Mouse (Mus musculus) macrophage (primary cell): Measurements from ENCODE around the gene Psen2. TPM values are rescaled to one million over a fixed set of nuclear protein-coding genes. Genes with fewer than 3 reads are reported as not detected.
A peak's percentile ranks its signal among the peaks of the same experiment; 100 is the strongest.

Source experiments
- H3K27ac ChIP-seq: fragments of 350-480 bp; formaldehyde crosslinking; 2 replicates; pipeline ENCODE4 v1.9.0; 2021
- H3K36me3 ChIP-seq: fragments of 350-480 bp; formaldehyde crosslinking; 2 replicates; pipeline ENCODE4 v1.9.0; 2021; ENCODE audit errors: inconsistent target
- H3K4me3 ChIP-seq: fragments of 350-480 bp; formaldehyde crosslinking; 2 replicates; pipeline ENCODE4 v1.9.0; 2021; ENCODE audit errors: inconsistent target
- H3K79me2 ChIP-seq: fragments of 350-480 bp; formaldehyde crosslinking; 2 replicates; pipeline ENCODE4 v1.9.0; 2021; ENCODE audit errors: inconsistent target
- WGBS: methylation state at CpG from one replicate; pipeline ENCODE4 v1.1.7; 2026; ENCODE audit warnings: inconsistent platforms; ENCODE audit not compliant: missing documents; 5-methylcytosine and 5-hydroxymethylcytosine counted together
- polyA plus RNA-seq: library from polyadenylated mRNA; stranded (reverse); fragments of 250-400 nt; gene quantifications from 3 replicates; pipeline ENCODE4 v1.2.4, GENCODE M21; 2018; ENCODE audit warnings: inconsistent platforms

Psen2 gene
- polyA plus RNA-seq, 1 experiment from 2014 or later, result 104 TPM

GRCm38 (mm10) chr1:180288872-180289468 lies 25.7 kb upstream of the Psen2 start:
- no peaks in the 10 kb centered on the region for H3K36me3 ChIP-seq
- no peak overlapping the region for H3K27ac ChIP-seq
- no peak overlapping the region for H3K4me3 ChIP-seq
- 65% methylated on average over 6 of the region's 7 CpGs for WGBS
- no peaks in the 10 kb centered on the region for H3K79me2 ChIP-seq

GRCm38 (mm10) chr1:180288227-180288626 lies 25.0 kb upstream of the Psen2 start:
- H3K27ac ChIP-seq, result no peak overlapping the region
- H3K36me3 ChIP-seq, result no peaks in the 10 kb centered on the region
- no peaks in the 10 kb centered on the region for H3K79me2 ChIP-seq
- no peak overlapping the region for H3K4me3 ChIP-seq
- 61% methylated on average over 7 of the region's 7 CpGs for WGBS

- no peaks in the 10 kb centered on the region for H3K36me3 ChIP-seq
- no peak overlapping the region for H3K27ac ChIP-seq
- H3K4me3 ChIP-seq, result no peak overlapping the region
- H3K79me2 ChIP-seq, result no peaks in the 10 kb centered on the region
- 80% methylated on average over 15 of the region's 15 CpGs for WGBS
Observed at GRCm38 (mm10) chr1:180286081-180286831, 23.0 kb upstream of the Psen2 start.

GRCm38 (mm10) chr1:180283813-180284768 lies 20.9 kb upstream of the Psen2 start:
- no peaks in the 10 kb centered on the region for H3K36me3 ChIP-seq
- H3K4me3 ChIP-seq, result no peak overlapping the region
- no peaks in the 10 kb centered on the region for H3K79me2 ChIP-seq
- H3K27ac ChIP-seq, result no peak overlapping the region
- WGBS, result 81% methylated on average over 16 of the region's 16 CpGs

GRCm38 (mm10) chr1:180282581-180282980 lies 19.3 kb upstream of the Psen2 start:
- 92% methylated on average over 6 of the region's 6 CpGs for WGBS
- H3K79me2 ChIP-seq, result no peaks in the 10 kb centered on the region
- H3K27ac ChIP-seq, result no peak overlapping the region
- H3K4me3 ChIP-seq, result no peak overlapping the region
- H3K36me3 ChIP-seq, result no peaks in the 10 kb centered on the region

GRCm38 (mm10) chr1:180279648-180280047 lies 16.4 kb upstream of the Psen2 start:
- Histone ChIP-seq H3K27ac (no peak overlapping the region), H3K4me3 (no peak overlapping the region), H3K79me2 (no peaks in the 10 kb centered on the region), H3K36me3 (no peaks in the 10 kb centered on the region)
- 14% methylated on average over 7 of the region's 7 CpGs for WGBS

GRCm38 (mm10) chr1:180277563-180277962 lies 14.3 kb upstream of the Psen2 start:
- Histone ChIP-seq H3K79me2 (no peaks in the 10 kb centered on the region), H3K27ac (no peak overlapping the region), H3K36me3 (no peaks in the 10 kb centered on the region), H3K4me3 (no peak overlapping the region)
- WGBS, result 92% methylated on average over 9 of the region's 9 CpGs

- Histone ChIP-seq H3K27ac (no peak overlapping the region), H3K36me3 (no peaks in the 10 kb centered on the region), H3K4me3 (no peak overlapping the region), H3K79me2 (no peaks in the 10 kb centered on the region)
- 95% methylated on average over 10 of the region's 10 CpGs for WGBS
Observed at GRCm38 (mm10) chr1:180274725-180275308, 11.6 kb upstream of the Psen2 start.

- H3K27ac ChIP-seq, result peak overlapping the region; percentile 17; the same call in 1 of the 2 replicates
- H3K4me3 ChIP-seq, result no peak overlapping the region
- 91% methylated on average over 2 of the region's 2 CpGs for WGBS
- no peaks in the 10 kb centered on the region for H3K79me2 ChIP-seq
- H3K36me3 ChIP-seq, result no peaks in the 10 kb centered on the region
Observed at GRCm38 (mm10) chr1:180269033-180269432, 5.8 kb upstream of the Psen2 start.

- H3K79me2 ChIP-seq, result no peaks in the 10 kb centered on the region
- WGBS, result 25% methylated on average over 12 of the region's 12 CpGs
- no peaks in the 10 kb centered on the region for H3K36me3 ChIP-seq
- peak overlapping the region; percentile 17; the same call in 1 of the 2 replicates for H3K27ac ChIP-seq
- no peak overlapping the region for H3K4me3 ChIP-seq
Observed at GRCm38 (mm10) chr1:180268249-180269031, 5.2 kb upstream of the Psen2 start.

GRCm38 (mm10) chr1:180267151-180267550 lies 3.9 kb upstream of the Psen2 start:
- Histone ChIP-seq H3K36me3 (no peaks in the 10 kb centered on the region), H3K27ac (no peak overlapping the region), H3K79me2 (no peaks in the 10 kb centered on the region), H3K4me3 (no peak overlapping the region)
- 92% methylated on average over 10 of the region's 10 CpGs for WGBS

GRCm38 (mm10) chr1:180265399-180265798 lies 2.2 kb upstream of the Psen2 start:
- Histone ChIP-seq H3K36me3 (no peaks in the 10 kb centered on the region), H3K4me3 (no peak overlapping the region), H3K79me2 (no peaks in the 10 kb centered on the region), H3K27ac (peak overlapping the region; percentile 85)
- 25% methylated on average over 7 of the region's 7 CpGs for WGBS

- H3K36me3 ChIP-seq, result no peaks in the 10 kb centered on the region
- no peak overlapping the region for H3K4me3 ChIP-seq
- peak overlapping the region; percentile 85 for H3K27ac ChIP-seq
- no peaks in the 10 kb centered on the region for H3K79me2 ChIP-seq
- 37% methylated on average over 10 of the region's 10 CpGs for WGBS
Observed at GRCm38 (mm10) chr1:180264851-180265250, 1.6 kb upstream of the Psen2 start.

GRCm38 (mm10) chr1:180264389-180264788 lies 1.2 kb upstream of the Psen2 start:
- H3K27ac ChIP-seq, result peak overlapping the region; percentile 85
- no peak overlapping the region for H3K4me3 ChIP-seq
- H3K36me3 ChIP-seq, result no peaks in the 10 kb centered on the region
- WGBS, result 77% methylated on average over 6 of the region's 6 CpGs
- H3K79me2 ChIP-seq, result no peaks in the 10 kb centered on the region
